Mouse (Mus musculus): ENCODE results near the gene Mgat5. TPM values are rescaled to one million over a fixed set of nuclear protein-coding genes. Genes with fewer than 3 reads are reported as not detected.

Mgat5 gene
- total RNA-seq, 1 experiment, result 11.0 TPM

- no peaks in the 10 kb centered on the region for H3K9me3 ChIP-seq (ENCODE audit: control insufficient read depth, insufficient read depth, low read depth, low read length)
- no peak overlapping the region for H3K27ac ChIP-seq (ENCODE audit: insufficient read depth, low read depth, low read length, poor library complexity, severe bottlenecking)
- no peaks in the 10 kb centered on the region for H3K36me3 ChIP-seq (ENCODE audit: control insufficient read depth, insufficient read depth, low read length, poor library complexity, severe bottlenecking)
- TF ChIP-seq MAFK (IDR thresholded peaks at IDR 0.05; ENCODE audit: insufficient read depth, low read depth, low read length) (no peak), CHD2 (IDR thresholded peaks at IDR 0.05; ENCODE audit: low read depth, low read length) (no peak), ZNF384 (IDR thresholded peaks at IDR 0.05; ENCODE audit: low read depth, low read length) (no peak), HCFC1 (IDR thresholded peaks at IDR 0.05; ENCODE audit: borderline replicate concordance, insufficient read depth, low read length) (no peak), ZC3H11A (IDR thresholded peaks at IDR 0.05; ENCODE audit: borderline replicate concordance, low read depth, low read length) (no peak)
- no peak overlapping the region for H3K4me3 ChIP-seq (ENCODE audit: insufficient read depth in 1 of 2, low read depth in 1 of 2, low read length in 2 of 2, poor library complexity in 1 of 2, severe bottlenecking in 1 of 2)
- in situ Hi-C loops (cut with MboI; ENCODE audit: low sequenced_read_pairs in 2 of 2, unreplicated experiment in 2 of 2), result no loop called here
- no peaks in the 10 kb centered on the region for H3K4me1 ChIP-seq (ENCODE audit: control insufficient read depth in 2 of 2, insufficient read depth in 2 of 2, low read length in 2 of 2, poor library complexity in 1 of 2)
- H3K9ac ChIP-seq (ENCODE audit: insufficient read depth, low read depth, low read length, poor library complexity, severe bottlenecking), result no peak overlapping the region
- DNase-seq (ENCODE audit: low read depth, low spot score), result no peak
These were observed 189.9 kb downstream of the Mgat5 start for GRCm38 (mm10) chr1:127394716-127395115.

- no peaks in the 10 kb centered on the region for H3K9me3 ChIP-seq (ENCODE audit: control insufficient read depth, insufficient read depth, low read depth, low read length)
- no peak for DNase-seq (ENCODE audit: low read depth, low spot score)
- no peaks in the 10 kb centered on the region for H3K36me3 ChIP-seq (ENCODE audit: control insufficient read depth, insufficient read depth, low read length, poor library complexity, severe bottlenecking)
- in situ Hi-C loops (cut with MboI; ENCODE audit: low sequenced_read_pairs in 2 of 2, unreplicated experiment in 2 of 2), result no loop called here
- no peak for TF ChIP-seq CHD2 (IDR thresholded peaks at IDR 0.05; ENCODE audit: low read depth, low read length)
- no peak for TF ChIP-seq ZNF384 (IDR thresholded peaks at IDR 0.05; ENCODE audit: low read depth, low read length)
- no peak for TF ChIP-seq ZC3H11A (IDR thresholded peaks at IDR 0.05; ENCODE audit: borderline replicate concordance, low read depth, low read length)
- no peak for TF ChIP-seq HCFC1 (IDR thresholded peaks at IDR 0.05; ENCODE audit: borderline replicate concordance, insufficient read depth, low read length)
- no peak for TF ChIP-seq MAFK (IDR thresholded peaks at IDR 0.05; ENCODE audit: insufficient read depth, low read depth, low read length)
- H3K4me3 ChIP-seq (ENCODE audit: insufficient read depth in 1 of 2, low read depth in 1 of 2, low read length in 2 of 2, poor library complexity in 1 of 2, severe bottlenecking in 1 of 2), result no peak overlapping the region
- no peak overlapping the region for H3K9ac ChIP-seq (ENCODE audit: insufficient read depth, low read depth, low read length, poor library complexity, severe bottlenecking)
- no peak overlapping the region for H3K27ac ChIP-seq (ENCODE audit: insufficient read depth, low read depth, low read length, poor library complexity, severe bottlenecking)
- H3K4me1 ChIP-seq (ENCODE audit: control insufficient read depth in 2 of 2, insufficient read depth in 2 of 2, low read length in 2 of 2, poor library complexity in 1 of 2), result no peaks in the 10 kb centered on the region
These were observed 190.9 kb downstream of the Mgat5 start for GRCm38 (mm10) chr1:127395724-127396123.

- no peak overlapping the region for H3K27ac ChIP-seq (ENCODE audit: insufficient read depth, low read depth, low read length, poor library complexity, severe bottlenecking)
- no peaks in the 10 kb centered on the region for H3K36me3 ChIP-seq (ENCODE audit: control insufficient read depth, insufficient read depth, low read length, poor library complexity, severe bottlenecking)
- no peak for DNase-seq (ENCODE audit: low read depth, low spot score)
- in situ Hi-C loops (cut with MboI; ENCODE audit: low sequenced_read_pairs in 2 of 2, unreplicated experiment in 2 of 2), result no loop called here
- H3K9me3 ChIP-seq (ENCODE audit: control insufficient read depth, insufficient read depth, low read depth, low read length), result no peaks in the 10 kb centered on the region
- H3K4me3 ChIP-seq (ENCODE audit: insufficient read depth in 1 of 2, low read depth in 1 of 2, low read length in 2 of 2, poor library complexity in 1 of 2, severe bottlenecking in 1 of 2), result no peak overlapping the region
- no peak overlapping the region for H3K9ac ChIP-seq (ENCODE audit: insufficient read depth, low read depth, low read length, poor library complexity, severe bottlenecking)
- H3K4me1 ChIP-seq (ENCODE audit: control insufficient read depth in 2 of 2, insufficient read depth in 2 of 2, low read length in 2 of 2, poor library complexity in 1 of 2), result no peaks in the 10 kb centered on the region
- TF ChIP-seq CHD2 (IDR thresholded peaks at IDR 0.05; ENCODE audit: low read depth, low read length) (no peak), ZC3H11A (IDR thresholded peaks at IDR 0.05; ENCODE audit: borderline replicate concordance, low read depth, low read length) (no peak), HCFC1 (IDR thresholded peaks at IDR 0.05; ENCODE audit: borderline replicate concordance, insufficient read depth, low read length) (no peak)
These were observed 191.9 kb downstream of the Mgat5 start for GRCm38 (mm10) chr1:127396569-127397349.

GRCm38 (mm10) chr1:127397396-127397795 lies 192.6 kb downstream of the Mgat5 start:
- no peak for DNase-seq (ENCODE audit: low read depth, low spot score)
- TF ChIP-seq HCFC1 (IDR thresholded peaks at IDR 0.05; ENCODE audit: borderline replicate concordance, insufficient read depth, low read length) (no peak), MAFK (IDR thresholded peaks at IDR 0.05; ENCODE audit: insufficient read depth, low read depth, low read length) (no peak), ZC3H11A (IDR thresholded peaks at IDR 0.05; ENCODE audit: borderline replicate concordance, low read depth, low read length) (no peak), ZNF384 (IDR thresholded peaks at IDR 0.05; ENCODE audit: low read depth, low read length) (no peak)
- Histone ChIP-seq H3K27ac (ENCODE audit: insufficient read depth, low read depth, low read length, poor library complexity, severe bottlenecking) (no peak overlapping the region), H3K36me3 (ENCODE audit: control insufficient read depth, insufficient read depth, low read length, poor library complexity, severe bottlenecking) (no peaks in the 10 kb centered on the region), H3K4me1 (ENCODE audit: control insufficient read depth in 2 of 2, insufficient read depth in 2 of 2, low read length in 2 of 2, poor library complexity in 1 of 2) (no peaks in the 10 kb centered on the region), H3K4me3 (ENCODE audit: insufficient read depth in 1 of 2, low read depth in 1 of 2, low read length in 2 of 2, poor library complexity in 1 of 2, severe bottlenecking in 1 of 2) (no peak overlapping the region), H3K9ac (ENCODE audit: insufficient read depth, low read depth, low read length, poor library complexity, severe bottlenecking) (no peak overlapping the region), H3K9me3 (ENCODE audit: control insufficient read depth, insufficient read depth, low read depth, low read length) (no peaks in the 10 kb centered on the region)
- in situ Hi-C loops (cut with MboI; ENCODE audit: low sequenced_read_pairs in 2 of 2, unreplicated experiment in 2 of 2), result no loop called here
